Mouse (Mus musculus) heart, adult 18-20 months (tissue): ENCODE results near the gene Ube2h. TPM values are rescaled to one million over a fixed set of nuclear protein-coding genes. Genes with fewer than 3 reads are reported as not detected.
"Not testable (repeated sequence)": the region's sequence is repeated elsewhere in the genome, so short reads cannot be mapped to it uniquely, and the experiment has no call there.

ENCODE experiments used
- DNase-seq, 2 experiments: peaks; one replicate each; pipeline ENCODE4 v3.0.0; 2021 to 2022; ENCODE audit warnings: mixed read lengths in 1 of 2
- long read RNA-seq, 2 experiments: library from polyadenylated mRNA; stranded (forward); transcript quantifications; one replicate each; pipeline ENCODE4 v2.0.0; 2021
- total RNA-seq, 2 experiments: library from RNA; stranded (reverse); gene quantifications; 2 replicates each; pipeline ENCODE4 v1.2.3; 2021

Ube2h gene
- 10 to 100 TPM; 56.8 to 63.6 TPM for total RNA-seq
- long read RNA-seq, experiment 1, full-length matches to known transcripts = 35 of 57 reads
- long read RNA-seq, experiment 1, partial matches to known transcripts = 0 of 57 reads
- long read RNA-seq, experiment 1, other reads (novel, unspliced or antisense) = 22 of 57 reads
- long read RNA-seq, experiment 2, full-length matches to known transcripts = 23 of 39 reads
- long read RNA-seq, experiment 2, partial matches to known transcripts = 0 of 39 reads
- long read RNA-seq, experiment 2, other reads (novel, unspliced or antisense) = 16 of 39 reads

DNA sequence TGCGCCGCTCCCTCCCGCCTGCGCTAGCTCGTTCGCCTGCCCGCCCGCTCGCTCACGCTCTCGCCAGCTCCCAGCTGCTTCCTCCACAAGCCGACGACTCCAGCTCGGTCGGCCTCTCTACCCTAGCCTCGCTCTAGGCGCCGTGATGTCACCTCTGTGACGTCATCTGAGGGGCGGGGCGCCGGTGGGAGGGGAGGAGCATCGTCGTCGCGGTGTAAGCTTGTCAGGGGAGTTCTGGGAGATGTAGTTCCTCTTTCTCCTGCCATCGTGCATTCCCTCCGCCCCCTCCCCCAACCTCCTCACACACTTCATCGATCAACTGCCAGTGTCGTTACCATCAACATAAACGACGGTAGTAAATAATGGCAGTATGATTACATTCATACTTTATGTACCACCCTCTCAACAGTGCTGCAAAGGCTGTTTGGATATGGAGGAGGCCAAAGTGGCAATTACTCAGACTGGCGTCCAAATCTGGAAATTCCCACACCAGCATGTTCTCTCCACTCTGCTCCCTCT is at the start of gene Ube2h:
Gene Ube2h, minus strand, starts transcription at position 141 of the 519 bp plus-strand sequence.
- peak; percentile 100 for DNase-seq

DNA sequence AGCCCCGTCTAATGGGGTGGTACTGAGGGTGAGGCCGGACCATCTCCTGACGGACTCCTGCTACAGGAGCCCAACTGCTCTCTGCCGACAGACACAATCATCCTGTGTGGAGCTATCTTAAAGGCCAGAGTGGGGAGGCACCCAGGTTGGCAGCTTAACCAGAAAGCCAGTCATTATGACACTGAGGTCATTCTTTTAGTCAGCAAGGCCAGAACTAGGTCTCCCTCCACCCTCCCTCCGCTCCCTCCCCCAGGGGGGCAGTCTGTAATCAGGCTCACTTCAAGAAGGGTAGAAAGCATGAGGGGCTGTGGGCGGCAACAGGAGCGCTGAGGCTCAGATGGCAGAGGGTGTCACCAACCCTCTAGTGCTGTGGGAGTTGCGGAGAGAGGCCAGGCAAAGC is 49.3 kb upstream of the Ube2h start:
- no peak for DNase-seq

DNA sequence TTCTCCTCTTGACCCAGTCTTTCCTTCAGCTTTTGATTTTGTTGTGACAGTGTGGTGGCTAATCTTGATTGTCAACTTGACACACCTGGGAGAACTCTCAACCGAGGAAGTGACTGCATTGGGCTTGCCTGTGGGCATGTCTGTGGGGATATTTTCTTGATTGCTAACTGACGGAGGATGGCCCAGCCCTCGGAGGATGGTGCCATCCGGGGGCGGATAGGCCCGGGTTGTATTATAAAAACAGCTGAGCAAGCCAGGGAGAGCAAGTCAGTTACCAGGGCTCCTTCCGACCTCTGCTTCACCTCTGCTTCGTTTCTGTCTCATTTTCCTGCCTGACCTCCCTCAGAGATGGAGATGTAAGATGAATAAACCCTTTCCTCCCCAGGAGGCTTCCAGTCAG is 48.4 kb upstream of the Ube2h start:
- no peak for DNase-seq

DNA sequence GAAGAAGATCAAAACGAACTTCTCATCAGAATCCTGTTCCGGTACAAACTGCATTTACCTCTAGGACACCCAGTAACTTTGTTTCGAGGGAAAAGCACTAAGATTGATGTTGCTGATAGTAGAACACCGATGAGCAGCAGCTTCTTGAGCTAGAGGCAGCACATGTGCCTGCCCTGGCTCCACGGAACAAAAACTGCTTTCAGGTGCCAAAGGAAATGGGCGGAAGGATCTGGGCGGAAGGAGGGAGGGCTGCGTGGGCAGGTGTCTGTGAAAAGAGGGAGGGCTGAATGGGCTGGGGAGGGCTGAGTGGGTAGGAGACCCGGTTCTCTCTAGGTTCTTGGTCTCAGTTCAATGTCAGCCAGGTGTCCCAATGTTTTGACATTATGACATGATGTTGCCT is 47.0 kb upstream of the Ube2h start:
- DNase-seq = no peak

DNA sequence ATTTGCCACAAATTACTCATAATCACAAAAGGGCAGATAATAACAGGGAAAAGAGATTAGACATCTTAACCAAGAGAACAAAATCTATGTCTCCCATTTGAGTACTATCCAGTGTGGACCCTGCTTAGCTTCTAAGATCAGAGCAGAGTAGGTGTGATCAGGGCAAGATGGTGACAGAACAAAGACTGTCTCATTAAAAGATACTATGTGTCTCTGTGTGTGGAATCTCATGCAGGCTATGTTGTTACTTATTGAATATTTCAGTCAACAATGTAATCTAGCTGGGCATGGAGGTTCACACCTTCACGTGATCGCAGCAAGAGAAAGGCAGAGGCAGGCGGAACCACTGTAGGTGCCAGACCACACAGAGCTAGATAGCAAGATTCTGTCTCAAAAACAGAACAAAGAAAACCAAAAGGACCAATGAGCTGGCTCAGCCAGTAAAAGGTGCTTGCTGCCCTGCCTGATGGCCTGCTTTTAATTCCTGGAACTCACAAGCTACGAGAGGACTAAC is 43.0 kb upstream of the Ube2h start:
- no peak for DNase-seq

DNA sequence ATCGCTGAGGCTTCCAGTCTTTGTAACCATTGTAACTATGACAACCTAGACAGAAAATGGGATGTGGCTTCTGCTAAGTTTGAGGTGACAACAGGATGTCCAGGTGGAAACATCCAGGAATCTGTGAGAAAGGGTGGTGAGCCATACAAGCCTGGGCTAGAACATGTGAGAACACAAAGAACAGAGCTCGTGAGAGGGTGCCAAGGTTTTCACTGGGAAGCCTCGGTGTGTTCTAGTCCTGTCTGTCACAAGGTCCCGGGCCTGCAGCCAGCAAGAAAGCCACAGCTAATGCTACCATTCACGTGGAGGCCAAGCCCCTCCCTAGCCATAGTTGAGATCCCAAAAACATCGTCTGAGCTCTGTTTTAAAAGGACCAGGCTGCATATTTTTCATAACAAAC is 42.4 kb upstream of the Ube2h start:
- DNase-seq = peak; percentile 74 to 75

DNA sequence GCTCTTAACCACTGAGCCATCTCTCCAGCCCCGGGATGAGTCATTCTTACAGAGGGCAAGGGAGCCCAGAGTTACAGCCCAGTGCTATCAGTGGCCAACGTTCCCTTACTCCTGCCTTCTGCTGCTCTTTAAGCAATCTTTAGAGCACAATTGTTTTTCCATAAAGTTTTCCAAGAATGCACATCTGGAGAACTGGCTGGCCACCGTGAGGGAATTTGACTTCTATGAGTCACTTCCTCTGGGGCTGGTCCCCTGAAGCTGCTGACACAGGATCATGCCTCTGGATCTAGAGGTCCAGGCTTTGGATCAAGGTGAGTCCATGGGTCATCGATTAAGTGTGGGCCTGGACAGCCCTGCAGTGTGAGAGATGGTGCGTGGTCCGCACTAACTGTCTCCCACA is 39.7 kb upstream of the Ube2h start:
- DNase-seq = peak; percentile 58 to 74

DNA sequence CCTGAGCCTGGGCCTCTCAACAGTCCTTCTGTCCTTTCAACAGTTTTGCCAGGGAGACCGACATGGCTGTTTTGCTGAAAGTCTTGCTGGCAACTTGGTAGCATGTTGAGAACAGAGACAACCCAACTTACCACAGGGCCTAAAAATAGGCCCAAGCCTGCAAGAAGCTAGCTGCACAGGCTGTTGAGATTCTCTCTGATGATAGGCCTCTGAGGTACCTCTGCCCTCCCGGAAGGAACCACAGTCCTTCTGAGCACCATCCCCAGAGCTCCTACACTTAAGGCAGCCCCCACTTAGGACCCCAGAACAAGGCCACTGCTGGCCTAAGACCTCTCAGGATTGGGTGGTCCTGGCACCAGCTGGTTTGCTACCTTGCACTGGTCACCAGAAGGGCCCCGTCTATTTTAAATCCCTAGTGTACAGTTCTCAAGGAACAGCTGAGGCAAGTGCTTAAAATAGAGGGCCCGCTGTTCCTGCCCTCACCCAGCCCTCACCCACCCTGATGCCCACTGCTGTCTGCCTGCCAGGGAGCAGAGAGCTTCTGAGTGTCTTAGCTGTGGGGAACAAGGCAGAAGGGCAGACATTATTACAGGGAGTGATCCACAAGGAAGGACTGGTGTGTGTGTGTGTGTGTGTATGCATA is 36.0 kb upstream of the Ube2h start:
- DNase-seq = no peak

DNA sequence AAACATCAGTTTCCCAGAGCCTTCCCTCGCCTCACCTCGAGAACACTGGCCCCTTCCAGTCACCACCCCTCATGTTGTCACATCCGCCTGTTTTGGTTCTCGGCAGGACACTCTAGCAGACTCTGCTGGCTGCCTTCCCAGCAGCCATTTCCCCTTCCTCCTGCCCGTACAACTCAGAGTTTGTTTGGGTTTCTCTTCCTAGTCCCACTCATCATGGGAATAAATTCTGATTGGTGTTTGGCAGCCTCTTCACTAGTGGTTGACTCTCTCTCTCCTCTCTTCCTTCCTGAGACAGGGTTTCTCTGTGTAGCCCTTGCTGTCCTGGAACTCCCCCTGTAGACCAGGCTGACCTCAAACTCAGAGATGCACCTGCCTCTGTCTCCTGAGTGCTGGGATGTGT is 32.6 kb upstream of the Ube2h start:
- DNase-seq = peak; percentile 80 to 92

DNA sequence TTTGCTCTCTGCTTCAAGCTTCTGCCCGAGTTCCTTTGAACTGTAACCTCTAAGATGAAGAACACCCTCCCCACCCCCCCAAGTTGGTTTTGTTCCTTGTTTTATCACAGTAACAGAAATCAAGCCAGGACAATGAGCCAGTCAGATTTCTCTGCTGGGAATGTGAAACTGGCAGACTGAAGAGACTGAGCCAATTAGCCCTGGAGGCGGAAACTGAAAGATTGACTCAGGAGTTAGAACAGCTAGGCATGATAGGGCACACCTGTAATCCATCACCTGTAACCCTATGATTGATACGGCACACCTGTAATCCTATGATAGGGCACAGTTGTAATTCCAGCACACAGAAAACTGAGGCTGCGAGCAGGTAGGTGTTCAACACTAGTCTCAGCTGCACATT is 27.9 kb upstream of the Ube2h start:
- DNase-seq = no peak

DNA sequence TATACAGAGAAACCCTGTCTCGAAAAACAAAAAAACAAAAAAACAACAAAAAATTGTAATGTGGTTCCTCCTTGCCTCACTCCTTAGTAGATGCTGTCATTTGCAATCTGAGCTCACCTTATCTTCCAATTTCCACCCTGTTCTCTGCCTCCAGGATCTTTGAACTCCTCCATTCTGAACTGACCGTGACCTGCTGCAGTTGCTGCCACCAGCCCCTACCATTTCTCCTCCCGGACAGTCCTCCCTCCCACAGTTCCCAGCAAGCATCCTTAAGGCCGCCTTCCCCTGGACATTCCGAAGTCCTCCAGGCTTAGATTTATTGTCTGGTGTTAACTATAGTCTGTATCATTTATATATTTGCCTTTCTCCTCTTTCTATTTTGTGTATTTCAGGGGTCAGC is 26.4 kb upstream of the Ube2h start:
- DNase-seq = no peak

DNA sequence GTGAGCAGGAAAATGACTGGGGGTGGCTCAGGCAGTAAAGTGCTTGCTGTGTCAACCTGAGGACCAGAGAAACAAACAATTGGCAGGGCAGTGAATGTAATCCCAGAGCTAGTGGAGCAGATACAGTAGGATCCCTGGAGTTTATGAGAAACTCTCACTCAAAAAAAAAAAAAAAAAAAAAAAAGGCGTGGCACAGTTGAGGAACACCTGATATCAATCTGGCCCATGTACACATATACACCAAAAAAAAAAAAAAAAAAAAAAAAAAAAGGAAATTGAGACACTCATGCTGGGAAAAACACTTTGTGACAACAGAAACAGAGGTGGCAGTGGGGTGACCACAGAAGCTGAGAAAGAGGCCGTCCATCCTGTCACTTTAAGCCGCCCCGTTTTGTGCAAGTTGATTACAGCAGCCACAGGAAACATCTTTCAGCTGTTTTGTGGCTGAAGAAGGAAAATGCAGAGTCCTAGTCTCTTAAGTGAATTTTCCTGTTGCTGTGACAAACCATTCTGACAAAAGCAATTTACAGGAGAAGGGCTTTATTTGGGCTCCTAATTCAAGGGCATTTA is 21.7 kb upstream of the Ube2h start:
- DNase-seq = no peak

DNA sequence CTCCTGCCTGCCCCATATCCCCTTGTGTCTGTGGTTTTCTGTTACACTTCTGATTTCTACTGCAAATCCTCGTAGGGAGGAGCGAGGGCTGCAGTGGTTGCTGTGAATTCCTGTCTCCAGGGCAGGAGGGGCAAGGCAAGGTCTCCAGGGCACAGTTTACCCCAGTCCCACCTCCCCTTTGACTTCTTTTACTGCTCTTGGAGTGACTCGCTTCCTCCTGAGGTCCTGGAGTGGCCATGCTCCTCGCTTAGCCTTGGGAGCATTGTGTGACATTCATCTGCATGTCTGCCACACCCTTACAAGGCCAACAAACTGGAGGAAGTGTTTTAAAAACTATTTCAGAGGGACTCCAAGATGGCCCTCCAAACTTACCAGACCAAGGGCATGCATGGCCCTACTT is 16.7 kb upstream of the Ube2h start:
- no peak for DNase-seq

DNA sequence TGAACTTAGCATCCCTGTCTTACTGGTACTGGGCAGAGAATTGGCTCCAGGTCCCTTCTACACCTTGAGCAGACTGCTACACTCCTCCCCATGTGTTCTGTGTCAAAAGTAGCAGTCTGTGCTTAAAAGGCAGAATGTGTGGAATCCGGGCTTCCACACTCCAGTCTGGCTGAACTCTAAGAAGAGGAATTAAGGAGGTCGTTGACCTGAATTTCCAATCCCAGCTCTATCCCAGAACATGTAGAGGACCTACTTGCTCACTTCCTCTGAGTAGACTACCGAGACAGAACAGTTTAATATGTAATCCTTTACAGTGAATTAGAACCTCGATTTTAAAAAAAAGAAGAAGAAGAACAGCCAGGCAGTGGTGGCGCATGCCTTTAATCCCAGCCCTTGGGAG is 14.9 kb upstream of the Ube2h start:
- DNase-seq = no peak

DNA sequence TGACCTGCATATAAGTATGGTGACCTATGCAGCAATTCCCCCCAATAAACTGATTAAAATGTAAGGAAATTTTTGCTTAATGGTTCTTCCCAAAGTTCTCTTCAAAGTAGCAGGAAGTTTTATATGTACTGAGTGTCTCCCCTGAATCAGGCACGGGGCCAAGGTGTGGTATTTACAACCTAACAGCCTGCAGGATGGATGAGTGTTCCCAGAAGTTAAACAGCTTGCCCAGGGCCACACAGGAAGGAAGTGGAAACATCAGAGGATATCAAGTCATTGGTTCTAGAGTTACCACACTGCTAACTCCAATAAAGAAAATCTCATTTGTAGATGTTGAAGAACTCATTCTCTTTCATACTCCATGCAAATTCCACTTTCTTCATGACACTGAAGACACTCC is 7.7 kb upstream of the Ube2h start:
- no peak for DNase-seq

DNA sequence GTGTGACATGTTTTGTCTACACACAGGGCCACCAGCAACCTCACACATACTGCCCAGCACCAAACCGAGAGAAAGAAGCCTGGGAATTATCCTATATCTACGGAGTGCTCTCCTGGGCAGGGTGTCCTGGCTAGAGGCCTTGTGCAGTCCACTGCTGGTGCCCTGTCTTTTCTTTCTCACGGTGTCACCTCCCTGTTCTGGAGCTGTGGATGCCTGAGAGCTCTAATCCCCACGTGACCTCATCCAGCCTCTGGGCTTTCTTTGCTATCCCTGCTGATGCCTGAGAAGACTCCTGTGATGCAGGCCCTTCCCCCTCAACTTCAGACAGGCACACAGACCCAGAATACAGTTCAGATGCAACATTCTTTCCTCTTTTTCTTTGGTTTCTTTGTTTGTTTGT is 4.4 kb upstream of the Ube2h start:
- DNase-seq = no peak

DNA sequence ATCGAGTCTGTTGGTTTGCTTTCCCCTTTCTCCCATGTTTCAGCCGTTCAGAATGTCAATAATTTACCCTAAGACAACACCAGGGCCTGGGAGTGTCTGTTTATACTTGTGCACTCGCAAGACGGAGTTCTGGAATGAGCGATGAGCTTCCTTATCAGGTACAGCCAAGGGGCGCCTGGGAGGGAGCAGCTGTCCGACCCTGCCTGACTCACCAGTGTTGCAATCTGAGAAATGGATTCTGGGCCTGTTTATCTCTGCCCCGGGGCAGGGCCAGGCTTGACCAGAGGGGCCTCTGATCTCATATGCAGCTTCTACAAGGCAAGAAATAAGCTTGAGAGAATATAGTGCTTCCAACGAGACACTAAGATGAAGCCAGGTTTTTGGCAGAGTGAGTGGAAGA is 3.4 kb upstream of the Ube2h start:
- peak; percentile 59 to 72 for DNase-seq

DNA sequence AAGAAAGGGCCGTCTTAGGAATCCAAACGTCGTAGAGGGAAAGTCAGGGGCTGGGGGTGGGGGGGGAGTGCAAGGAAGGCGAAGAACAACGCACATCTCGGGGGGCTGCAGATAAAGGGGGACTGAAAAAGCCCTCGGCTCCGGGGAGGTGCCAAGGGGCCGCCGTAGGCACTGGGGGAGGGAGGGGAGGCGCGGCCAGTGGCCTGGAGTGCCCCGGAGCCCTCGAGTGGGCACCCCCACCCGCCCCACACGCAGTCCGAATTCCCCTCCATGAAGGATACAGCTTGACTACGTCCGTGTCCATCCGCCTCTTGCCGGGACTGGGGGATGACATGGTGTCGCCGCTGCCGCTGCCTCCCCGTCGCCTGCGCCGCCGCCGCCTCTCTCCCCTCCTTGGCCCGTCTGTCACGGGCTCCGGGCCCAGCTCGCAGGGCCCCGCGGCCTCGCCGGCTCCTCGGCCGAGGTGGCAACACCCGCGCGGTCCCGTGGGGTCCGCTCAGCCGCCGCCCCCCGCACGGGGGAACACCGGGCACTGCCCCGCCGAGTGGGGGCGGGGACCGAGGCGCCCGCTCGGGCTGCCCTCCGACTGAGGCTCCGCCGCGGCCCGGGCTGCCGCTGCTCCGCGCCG is 454 bp downstream of the Ube2h start:
- DNase-seq = not testable (repeated sequence)

DNA sequence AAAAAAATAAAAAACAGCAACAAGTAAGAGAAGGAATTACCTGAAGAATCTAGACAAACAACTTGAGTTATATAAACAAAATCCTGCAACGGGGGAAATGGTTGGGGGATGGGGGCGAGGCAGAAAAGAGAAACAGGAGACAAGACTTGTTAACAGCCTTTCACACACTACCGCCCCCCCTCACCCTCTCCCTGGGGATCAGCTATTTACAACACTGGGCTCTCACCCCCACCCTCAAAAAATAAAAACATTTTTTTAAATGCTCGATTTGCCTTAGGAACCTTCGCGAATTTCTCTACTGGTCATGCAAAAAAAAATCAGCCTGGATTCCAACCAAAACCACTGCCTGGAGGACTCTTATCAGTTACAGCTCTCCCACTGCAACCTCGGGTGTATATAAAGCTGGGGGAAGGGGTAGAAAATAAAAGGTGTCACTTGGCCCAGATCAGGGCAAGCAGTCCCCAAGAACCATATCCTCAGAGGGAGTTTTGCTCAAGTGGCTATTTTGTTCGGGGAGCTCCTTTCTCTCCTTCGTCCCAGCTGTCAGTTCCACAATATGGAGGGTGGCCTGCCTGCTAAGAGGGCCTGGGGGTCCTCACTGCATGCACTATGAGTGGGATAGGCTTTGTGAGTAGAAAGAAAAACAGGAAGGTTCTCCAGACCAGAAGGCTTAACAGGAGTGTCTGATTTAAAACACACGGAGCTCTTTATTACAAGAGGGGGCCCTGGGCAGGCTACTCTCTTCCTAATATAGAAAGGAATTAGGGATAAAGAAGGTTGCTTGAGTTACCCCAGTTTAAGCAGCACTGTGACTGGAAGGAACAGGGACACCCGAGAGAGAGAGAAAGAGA is 1.3 kb downstream of the Ube2h start:
- DNase-seq = peak; percentile 54 to 79

DNA sequence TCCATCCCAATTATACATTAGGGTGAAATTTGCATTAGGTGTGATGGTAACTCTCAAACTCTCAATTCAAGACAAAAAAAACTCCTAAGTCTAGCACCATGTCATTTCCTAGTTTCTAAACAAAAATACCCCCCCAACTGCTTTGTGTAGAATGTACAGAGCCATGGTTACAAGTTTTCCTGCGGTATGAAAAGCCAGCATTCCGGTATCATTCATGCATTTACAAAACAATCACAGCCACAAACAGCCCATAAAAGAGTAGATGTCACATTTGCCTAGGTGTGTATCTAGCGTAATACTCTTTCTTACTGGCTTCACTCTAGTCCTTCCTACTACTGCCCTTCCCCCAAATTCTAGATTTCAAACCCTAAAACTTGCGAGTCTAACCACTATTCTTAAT is 2.2 kb downstream of the Ube2h start:
- no peak for DNase-seq

DNA sequence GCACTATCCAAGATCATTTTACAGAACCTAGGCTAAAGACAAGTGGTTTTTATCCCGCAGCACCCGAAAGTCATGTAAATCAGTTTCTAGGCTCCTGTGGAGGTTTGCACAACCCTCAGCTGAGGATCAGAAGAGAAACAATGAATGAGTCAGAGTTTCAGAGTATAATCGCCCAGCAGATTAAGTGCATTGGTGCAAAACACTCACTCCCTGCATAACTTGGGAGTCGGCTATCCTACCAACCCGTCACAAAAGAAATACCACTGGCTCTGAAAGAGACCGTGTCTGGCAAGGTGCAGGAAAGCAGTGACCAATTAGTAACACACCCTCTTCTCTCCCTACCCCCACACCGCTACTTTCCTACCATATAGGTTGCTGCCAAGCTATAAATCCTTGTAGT is 3.4 kb downstream of the Ube2h start:
- DNase-seq = peak in 1 of 2 experiments; percentile 32

DNA sequence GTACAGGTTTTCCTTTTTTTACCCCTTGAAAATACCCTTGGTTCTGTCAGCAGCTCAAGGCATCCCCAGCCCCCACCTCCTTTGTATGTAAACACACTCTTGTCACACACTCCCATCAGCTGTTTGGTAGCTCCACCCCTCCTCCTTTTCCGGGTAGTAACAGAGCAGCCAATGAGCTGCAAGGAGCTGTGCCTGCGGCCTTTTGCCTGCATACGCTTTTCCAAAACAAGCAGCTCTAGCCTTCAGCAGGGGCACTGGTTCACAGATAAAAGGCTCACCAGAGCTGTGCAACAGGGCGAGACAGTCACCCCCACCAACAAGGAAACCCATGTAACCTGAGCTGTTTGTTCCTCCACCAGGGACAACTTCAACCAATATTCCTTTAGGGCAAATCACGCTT is 4.0 kb downstream of the Ube2h start:
- peak; percentile 94 to 96 for DNase-seq
